Mouse (Mus musculus): ENCODE data around the gene Aven. TPM values are rescaled to one million over a fixed set of nuclear protein-coding genes. Genes with fewer than 3 reads are reported as not detected.

Aven gene
- total and polyA plus RNA-seq, 2 experiments from 2014 or later, result 3.2 to 4.3 TPM

GRCm38 (mm10) chr2:112490483-112491196 lies 2.1 kb upstream of the Aven start:
- DNase-seq (no peak), ATAC-seq (no peak)
- Histone ChIP-seq H3K9me3 (ENCODE audit: low read length) (no peaks in the 10 kb centered on the region), H3K27me3 (ENCODE audit: insufficient read depth, low read length) (no peaks in the 10 kb centered on the region), H3K9ac (no peak overlapping the region), H3K4me2 (ENCODE audit: low read depth) (no peak overlapping the region), H3K27ac (ENCODE audit: low read depth, low read length) (no peak overlapping the region), H3K4me1 (ENCODE audit: insufficient read depth) (no peaks in the 10 kb centered on the region; the same call in 1 of the 2 replicates), H3K36me3 (ENCODE audit: insufficient read depth) (no peaks in the 10 kb centered on the region), H3K4me3 (ENCODE audit: low read depth, low read length) (no peak overlapping the region)
- no peak for TF ChIP-seq CTCF (IDR thresholded peaks at IDR 0.05; ENCODE audit: low read depth)
- WGBS, result 89% methylated on average over 11 of the region's 11 CpGs

GRCm38 (mm10) chr2:112491629-112492028 lies 1.1 kb upstream of the Aven start:
- Histone ChIP-seq H3K9me3 (ENCODE audit: low read length) (no peaks in the 10 kb centered on the region), H3K4me3 (ENCODE audit: low read depth, low read length) (no peak overlapping the region), H3K9ac (no peak overlapping the region), H3K4me2 (ENCODE audit: low read depth) (no peak overlapping the region; the same call in 1 of the 2 replicates), H3K36me3 (ENCODE audit: insufficient read depth) (no peaks in the 10 kb centered on the region), H3K4me1 (ENCODE audit: insufficient read depth) (no peaks in the 10 kb centered on the region; the same call in 1 of the 2 replicates), H3K27ac (ENCODE audit: low read depth, low read length) (no peak overlapping the region), H3K27me3 (ENCODE audit: insufficient read depth, low read length) (no peaks in the 10 kb centered on the region)
- no peak for DNase-seq
- no peak for ATAC-seq
- WGBS, result 61% methylated on average over 5 of the region's 5 CpGs
- TF ChIP-seq CTCF (IDR thresholded peaks at IDR 0.05; ENCODE audit: low read depth), result no peak

DNA sequence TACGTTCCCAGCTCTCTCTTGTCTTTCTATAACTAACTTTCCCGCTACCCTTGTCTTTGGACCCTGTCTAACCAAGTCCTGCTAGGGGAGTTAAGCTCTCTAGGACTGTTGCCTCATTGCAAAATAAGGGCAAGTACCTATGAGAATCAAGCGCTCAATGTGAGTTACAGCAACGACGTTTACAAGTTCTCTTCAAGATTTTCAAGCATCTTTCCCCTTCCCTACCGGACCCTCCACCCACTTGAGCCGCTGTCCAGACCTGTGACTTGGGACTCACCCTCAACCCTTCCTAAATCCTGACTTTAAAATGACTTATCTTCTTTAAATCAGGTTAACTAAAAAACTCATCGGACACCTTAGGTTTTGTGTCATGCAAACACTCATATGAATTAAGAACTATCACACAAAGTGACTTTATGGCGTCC lies 321 bp upstream of the Aven start:
- Histone ChIP-seq H3K4me3 (ENCODE audit: low read depth, low read length) (peak overlapping the region; percentile 87), H3K27me3 (ENCODE audit: insufficient read depth, low read length) (no peaks in the 10 kb centered on the region), H3K27ac (ENCODE audit: low read depth, low read length) (peak overlapping the region; percentile 94), H3K4me1 (ENCODE audit: insufficient read depth) (no peaks in the 10 kb centered on the region; the same call in 1 of the 2 replicates), H3K9ac (peak overlapping the region; percentile 90), H3K4me2 (ENCODE audit: low read depth) (peak overlapping the region; percentile 75), H3K9me3 (ENCODE audit: low read length) (no peaks in the 10 kb centered on the region), H3K36me3 (ENCODE audit: insufficient read depth) (no peaks in the 10 kb centered on the region)
- ATAC-seq (no peak), DNase-seq (peak; percentile 46)
- TF ChIP-seq CTCF (IDR thresholded peaks at IDR 0.05; ENCODE audit: low read depth), result no peak
- 3% methylated on average over 9 of the region's 9 CpGs for WGBS

GRCm38 (mm10) chr2:112493539-112494260 lies 936 bp downstream of the Aven start:
- Histone ChIP-seq H3K4me3 (ENCODE audit: low read depth, low read length) (peak overlapping the region; percentile 87), H3K4me2 (ENCODE audit: low read depth) (peak overlapping the region; percentile 75), H3K27me3 (ENCODE audit: insufficient read depth, low read length) (no peaks in the 10 kb centered on the region), H3K4me1 (ENCODE audit: insufficient read depth) (no peaks in the 10 kb centered on the region; the same call in 1 of the 2 replicates), H3K27ac (ENCODE audit: low read depth, low read length) (peak overlapping the region; percentile 94), H3K36me3 (ENCODE audit: insufficient read depth) (no peaks in the 10 kb centered on the region), H3K9me3 (ENCODE audit: low read length) (no peaks in the 10 kb centered on the region), H3K9ac (peak overlapping the region; percentile 90)
- TF ChIP-seq CTCF (IDR thresholded peaks at IDR 0.05; ENCODE audit: low read depth), result no peak
- WGBS, result 45% methylated on average over 11 of the region's 11 CpGs
- DNase-seq (no peak), ATAC-seq (peak; percentile 1; the same call in 1 of the 2 replicates)

- H3K9ac ChIP-seq, result no peak overlapping the region
- WGBS, result 75% methylated on average over 7 of the region's 7 CpGs
- ATAC-seq (no peak), DNase-seq (no peak)
- H3K4me3 ChIP-seq (ENCODE audit: low read depth, low read length), result no peak overlapping the region
- H3K27me3 ChIP-seq (ENCODE audit: insufficient read depth, low read length), result no peaks in the 10 kb centered on the region
- H3K36me3 ChIP-seq (ENCODE audit: insufficient read depth), result no peaks in the 10 kb centered on the region
- H3K9me3 ChIP-seq (ENCODE audit: low read length), result no peaks in the 10 kb centered on the region
- H3K4me2 ChIP-seq (ENCODE audit: low read depth), result no peak overlapping the region
- H3K27ac ChIP-seq (ENCODE audit: low read depth, low read length), result no peak overlapping the region
- TF ChIP-seq CTCF (IDR thresholded peaks at IDR 0.05; ENCODE audit: low read depth), result no peak
- H3K4me1 ChIP-seq (ENCODE audit: insufficient read depth), result no peaks in the 10 kb centered on the region
Observed at GRCm38 (mm10) chr2:112497851-112498250, 5.1 kb downstream of the Aven start.

DNA sequence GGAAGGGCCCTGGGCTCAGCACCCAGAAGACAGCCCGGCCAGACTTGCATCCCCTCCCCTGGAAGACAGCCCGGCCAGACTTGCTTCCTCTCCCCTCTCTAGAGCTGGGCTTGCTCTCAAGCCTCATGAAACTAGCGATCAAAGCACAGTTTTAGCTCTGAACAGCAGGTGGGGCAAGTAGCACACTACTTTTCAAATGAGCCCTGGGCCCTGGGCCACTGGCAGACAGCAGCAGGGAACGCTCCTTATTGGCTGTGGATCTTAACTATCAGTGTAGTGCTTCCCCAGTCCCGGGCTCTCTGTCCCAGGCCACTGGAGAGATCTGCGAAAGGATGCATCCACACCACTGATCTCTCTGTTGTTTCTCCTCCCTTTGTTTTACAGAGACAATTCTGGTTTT lies 8.4 kb downstream of the Aven start:
- DNase-seq, result peak; percentile 85
- no peaks in the 10 kb centered on the region for H3K4me1 ChIP-seq (ENCODE audit: insufficient read depth)
- H3K36me3 ChIP-seq (ENCODE audit: insufficient read depth), result no peaks in the 10 kb centered on the region
- H3K4me2 ChIP-seq (ENCODE audit: low read depth), result no peak overlapping the region
- H3K27ac ChIP-seq (ENCODE audit: low read depth, low read length), result no peak overlapping the region
- H3K9me3 ChIP-seq (ENCODE audit: low read length), result no peaks in the 10 kb centered on the region
- peak; percentile 83 for TF ChIP-seq CTCF (IDR thresholded peaks at IDR 0.05; ENCODE audit: low read depth)
- H3K9ac ChIP-seq, result no peak overlapping the region
- ATAC-seq, result peak; percentile 96
- WGBS, result 1% methylated on average over 6 of the region's 6 CpGs
- H3K4me3 ChIP-seq (ENCODE audit: low read depth, low read length), result no peak overlapping the region
- H3K27me3 ChIP-seq (ENCODE audit: insufficient read depth, low read length), result no peaks in the 10 kb centered on the region

DNA sequence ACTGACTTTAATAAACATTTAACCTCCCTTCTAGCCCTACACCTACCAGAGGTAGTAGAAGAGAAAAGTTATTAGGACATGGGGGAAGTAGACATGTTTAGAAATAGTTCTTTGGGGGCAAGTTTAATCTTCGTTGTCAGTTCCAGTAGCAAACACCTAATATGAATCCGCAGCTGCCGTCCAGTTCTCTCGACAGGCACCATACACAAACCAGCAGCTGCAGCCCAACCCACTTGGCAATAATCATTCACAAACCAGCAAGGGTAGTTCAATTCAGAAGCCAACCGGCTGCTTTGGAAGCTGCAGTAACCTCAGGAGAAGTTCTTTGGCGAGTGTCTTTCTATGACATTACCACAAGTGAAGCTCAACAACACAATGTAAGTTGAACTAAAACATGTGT lies 11.2 kb downstream of the Aven start:
- WGBS, result 77% methylated on average over 6 of the region's 6 CpGs
- no peak for TF ChIP-seq CTCF (IDR thresholded peaks at IDR 0.05; ENCODE audit: low read depth)
- H3K27ac ChIP-seq (ENCODE audit: low read depth, low read length), result no peak overlapping the region
- no peaks in the 10 kb centered on the region for H3K27me3 ChIP-seq (ENCODE audit: insufficient read depth, low read length)
- ATAC-seq, result no peak
- H3K9ac ChIP-seq, result no peak overlapping the region
- no peak overlapping the region for H3K4me3 ChIP-seq (ENCODE audit: low read depth, low read length)
- DNase-seq, result no peak
- no peak overlapping the region for H3K4me2 ChIP-seq (ENCODE audit: low read depth)
- H3K9me3 ChIP-seq (ENCODE audit: low read length), result no peaks in the 10 kb centered on the region
- H3K36me3 ChIP-seq (ENCODE audit: insufficient read depth), result no peaks in the 10 kb centered on the region
- H3K4me1 ChIP-seq (ENCODE audit: insufficient read depth), result no peaks in the 10 kb centered on the region

All from forebrain, postnatal 0 days (tissue).